Mouse (Mus musculus) lung, adult 18-20 months (tissue): Measurements from ENCODE around the gene Mmp19.

Source experiments
- DNase-seq, 2 experiments: peaks; one replicate each; pipeline ENCODE4 v3.0.0; 2022; ENCODE audit warnings: mixed read lengths in 2 of 2

Gene Mmp19

DNA sequence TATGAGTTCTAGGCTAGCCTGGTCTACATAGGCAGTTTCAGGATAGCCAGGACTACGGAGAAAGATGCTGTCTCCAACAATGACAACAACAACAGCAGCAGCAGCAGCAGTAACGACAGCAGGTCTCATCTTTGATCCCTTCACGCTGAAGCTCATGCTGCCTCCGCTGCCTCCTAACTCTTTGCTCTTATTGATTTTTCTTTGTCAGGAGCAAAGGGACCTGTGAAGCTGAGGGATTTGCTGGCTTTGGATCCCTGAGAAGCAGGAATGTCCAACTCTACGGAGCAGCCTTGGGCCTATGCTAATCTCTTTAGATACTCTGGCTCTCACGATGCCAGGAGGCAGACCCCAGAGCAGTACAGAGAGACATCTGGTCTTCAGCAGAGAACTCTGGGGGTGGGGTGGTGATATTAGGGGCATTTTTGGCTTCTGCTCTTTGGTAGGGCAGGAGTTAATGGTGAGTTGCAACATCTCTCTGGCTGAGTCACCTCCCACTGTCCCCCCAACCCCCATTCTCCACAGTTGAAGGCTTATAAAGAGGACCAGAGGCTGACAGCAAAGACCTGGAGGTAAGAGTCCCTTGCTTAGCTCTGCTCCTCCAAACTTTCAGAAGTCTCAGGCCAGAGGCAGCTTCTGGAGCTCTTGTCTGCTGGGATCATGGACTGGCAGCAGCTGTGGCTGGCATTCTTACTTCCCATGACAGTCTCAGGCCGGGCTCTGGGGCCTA, at the start of gene Mmp19:
Gene Mmp19, plus strand, starts transcription at position 513 of the 727 bp plus-strand sequence.
- peak; percentile 30 to 31 for DNase-seq

DNA sequence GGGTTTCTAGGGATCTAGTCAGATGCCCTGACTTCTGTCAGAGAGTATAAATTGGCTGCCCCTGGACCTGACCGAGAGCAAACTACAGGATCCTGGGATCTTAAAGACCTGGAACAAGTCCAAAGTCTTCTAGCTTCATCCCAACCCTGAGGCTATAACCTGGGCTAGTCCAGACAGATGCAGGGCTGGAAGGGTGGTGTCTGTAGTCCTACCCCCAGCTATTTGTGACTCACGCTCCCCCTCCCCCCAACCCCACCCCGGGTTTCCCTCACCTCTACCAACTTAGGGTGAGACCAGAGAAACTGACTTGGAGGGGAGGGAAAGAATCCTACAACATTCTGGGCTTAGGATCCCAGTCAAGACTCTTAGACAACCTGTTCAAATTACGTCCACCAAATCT, 48.1 kb upstream of the Mmp19 start:
- DNase-seq = no peak

DNA sequence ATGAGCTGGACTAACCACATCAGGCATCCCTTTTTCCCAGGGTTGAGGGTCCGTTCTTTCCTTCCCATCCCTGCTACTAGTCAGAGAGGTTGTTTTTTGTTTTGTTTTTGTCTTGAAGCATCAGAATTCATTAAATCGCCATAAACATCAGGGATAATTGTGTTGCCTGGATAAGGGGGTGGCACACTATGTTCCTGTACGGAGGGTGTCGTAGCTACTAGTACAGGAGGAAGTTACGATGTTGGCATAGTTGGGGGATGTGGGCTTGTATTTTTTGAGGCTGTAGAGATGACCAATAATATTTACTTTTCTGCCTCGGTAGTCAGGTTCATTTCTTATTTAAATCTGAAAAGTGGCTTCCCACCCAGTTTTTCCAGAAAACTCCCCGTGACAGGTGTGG, 47.5 kb upstream of the Mmp19 start:
- peak in 1 of 2 experiments; percentile 35 for DNase-seq

DNA sequence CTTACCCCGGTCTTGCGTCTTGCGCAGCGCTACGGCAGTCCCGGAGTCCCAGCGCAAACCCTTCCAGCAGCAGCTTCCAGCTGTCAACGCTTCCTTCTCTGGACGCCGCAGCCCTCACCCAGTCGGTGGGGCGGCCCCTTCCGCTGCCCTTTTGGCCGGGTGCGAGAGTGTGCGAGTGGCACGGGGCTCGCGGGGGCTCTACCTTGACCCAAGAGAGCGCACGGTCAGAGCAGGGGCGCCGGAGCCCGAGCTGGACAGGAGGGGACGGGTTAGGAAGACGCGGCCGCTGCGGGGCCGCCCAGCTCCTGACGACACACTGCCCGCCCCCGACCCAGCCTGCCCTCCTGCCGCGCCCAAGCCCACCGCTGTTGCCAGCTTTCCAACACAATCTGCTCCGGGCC, 46.9 kb upstream of the Mmp19 start:
- peak; percentile 70 to 71 for DNase-seq

DNA sequence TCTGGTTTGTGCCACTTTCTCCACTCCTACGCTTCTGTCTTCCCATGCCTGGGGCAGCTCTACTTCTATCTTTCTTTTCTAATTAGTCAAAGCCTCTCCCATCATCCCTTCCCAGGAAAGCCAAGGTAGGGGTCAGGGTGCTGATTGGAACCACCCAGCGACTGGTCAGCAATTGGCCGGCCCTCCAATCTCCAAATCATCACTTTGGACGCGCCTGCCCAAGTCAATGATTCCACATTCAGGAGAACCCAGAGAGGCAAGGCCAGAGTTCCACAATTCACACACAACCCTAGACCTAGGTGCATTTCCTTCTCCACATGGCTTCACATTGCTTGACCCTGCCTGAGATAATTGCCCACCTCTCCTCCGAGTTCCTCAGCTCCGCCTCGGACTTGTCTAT, 46.5 kb upstream of the Mmp19 start:
- no peak for DNase-seq

DNA sequence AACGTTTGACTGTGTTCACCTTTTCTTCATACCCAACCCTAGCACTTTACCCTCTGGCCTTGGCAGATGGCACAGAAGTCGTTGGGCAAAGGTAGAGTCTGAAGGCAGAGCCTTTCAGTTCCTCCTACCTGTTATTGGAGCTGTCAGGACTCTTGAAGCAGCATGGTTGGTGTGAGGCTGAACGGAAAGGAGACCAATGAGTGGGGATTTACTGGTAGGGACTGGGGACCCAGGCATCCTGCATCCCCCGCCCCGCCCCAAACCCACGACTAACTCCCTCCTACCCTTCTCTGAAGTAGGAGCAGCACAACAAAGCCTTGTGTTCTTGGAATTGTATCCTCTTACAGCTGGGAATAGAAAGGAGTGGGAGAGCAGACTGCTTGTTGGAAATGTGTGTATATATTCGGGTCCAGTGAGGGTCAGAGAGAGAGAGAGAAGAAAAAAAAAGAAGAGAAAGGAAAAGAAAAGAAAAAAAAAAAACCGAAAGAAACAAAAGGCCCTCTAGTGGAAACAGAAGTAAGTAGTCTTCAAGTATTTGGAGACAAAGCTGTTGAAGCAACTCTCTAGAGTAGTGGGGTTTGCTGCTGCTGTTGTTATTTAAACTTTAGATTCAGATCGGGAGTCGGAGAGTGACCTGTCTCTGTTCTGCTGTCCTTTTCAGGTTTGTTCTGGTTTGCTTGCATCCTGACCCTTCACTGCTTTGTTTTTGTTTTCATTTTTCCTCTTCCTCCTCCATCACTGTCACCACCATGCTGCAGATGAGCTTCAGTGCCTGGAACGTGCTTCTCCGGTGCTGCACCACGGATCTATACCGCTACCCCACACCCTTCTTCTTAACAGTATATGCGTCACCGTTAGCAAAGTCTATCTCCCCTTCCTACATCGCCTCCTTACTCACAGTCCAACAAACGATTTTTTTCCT, 45.8 kb upstream of the Mmp19 start, which contains the start of gene Dgka:
Gene Dgka, minus strand, starts transcription at position 176 of the 922 bp plus-strand sequence.
- DNase-seq = peak; percentile 17 to 18

DNA sequence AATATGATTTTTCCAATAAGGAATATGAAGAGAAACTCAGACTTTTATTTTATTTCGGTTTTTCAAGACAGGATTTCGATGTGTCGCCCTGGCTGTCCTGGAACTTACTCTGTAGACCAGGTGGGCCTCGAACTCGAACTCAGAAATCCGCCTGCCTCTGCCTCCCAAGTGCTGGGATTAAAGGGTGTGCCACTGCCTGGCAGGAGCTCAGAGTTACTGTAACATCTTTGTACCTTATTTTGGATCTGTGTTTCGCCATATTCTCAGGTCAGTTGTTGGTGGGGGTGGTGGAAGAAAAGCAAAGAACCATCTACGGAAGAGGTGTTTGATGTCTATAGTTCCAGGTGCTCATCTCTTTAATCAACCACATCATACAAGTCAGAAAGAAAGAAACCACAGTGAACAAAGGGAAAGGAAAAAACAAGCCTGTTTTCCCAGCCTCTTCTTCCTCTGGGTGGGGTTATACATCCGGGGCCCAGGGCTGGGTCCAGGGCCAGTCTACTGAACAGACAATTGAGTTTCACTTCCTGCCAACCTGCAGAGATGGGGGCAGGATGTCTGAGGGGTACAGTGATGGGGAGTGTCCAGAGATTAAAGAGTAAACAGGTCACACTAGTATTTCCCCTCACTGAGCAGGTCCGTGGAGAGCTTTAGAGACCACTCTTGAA, 44.6 kb upstream of the Mmp19 start:
- DNase-seq = peak; percentile 35 to 37

DNA sequence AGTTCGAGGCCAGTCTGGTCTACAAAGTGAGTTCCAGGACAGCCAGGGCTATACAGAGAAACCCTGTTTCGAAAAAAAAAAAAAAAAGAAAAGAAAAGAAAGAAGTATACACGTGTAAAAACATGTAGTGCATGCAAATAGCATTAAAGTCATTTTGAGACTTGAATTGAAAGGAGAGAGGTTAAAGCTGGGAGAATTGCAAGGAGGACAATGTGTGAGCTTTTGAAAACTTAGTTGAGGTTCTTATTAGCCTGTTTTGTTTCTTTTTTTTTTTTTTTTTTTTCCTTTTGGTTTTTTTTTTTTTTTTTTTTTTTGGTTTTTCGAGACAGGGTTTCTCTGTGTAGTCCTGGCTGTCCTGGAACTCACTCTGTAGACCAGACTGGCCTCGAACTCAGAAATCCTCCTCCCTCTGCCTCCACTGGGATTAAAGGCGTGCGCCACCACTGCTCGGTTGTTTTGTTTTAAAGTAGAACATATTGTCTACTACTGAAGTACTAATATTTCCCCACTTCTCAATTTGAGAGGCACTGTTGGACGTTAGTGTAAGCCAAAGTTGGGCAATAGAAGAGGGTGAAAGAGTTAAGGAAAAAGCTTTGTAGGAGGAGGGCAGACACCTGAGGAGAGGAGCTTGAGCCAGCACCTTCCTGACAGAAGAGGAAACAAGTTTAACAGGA, 43.6 kb upstream of the Mmp19 start:
- no peak for DNase-seq

DNA sequence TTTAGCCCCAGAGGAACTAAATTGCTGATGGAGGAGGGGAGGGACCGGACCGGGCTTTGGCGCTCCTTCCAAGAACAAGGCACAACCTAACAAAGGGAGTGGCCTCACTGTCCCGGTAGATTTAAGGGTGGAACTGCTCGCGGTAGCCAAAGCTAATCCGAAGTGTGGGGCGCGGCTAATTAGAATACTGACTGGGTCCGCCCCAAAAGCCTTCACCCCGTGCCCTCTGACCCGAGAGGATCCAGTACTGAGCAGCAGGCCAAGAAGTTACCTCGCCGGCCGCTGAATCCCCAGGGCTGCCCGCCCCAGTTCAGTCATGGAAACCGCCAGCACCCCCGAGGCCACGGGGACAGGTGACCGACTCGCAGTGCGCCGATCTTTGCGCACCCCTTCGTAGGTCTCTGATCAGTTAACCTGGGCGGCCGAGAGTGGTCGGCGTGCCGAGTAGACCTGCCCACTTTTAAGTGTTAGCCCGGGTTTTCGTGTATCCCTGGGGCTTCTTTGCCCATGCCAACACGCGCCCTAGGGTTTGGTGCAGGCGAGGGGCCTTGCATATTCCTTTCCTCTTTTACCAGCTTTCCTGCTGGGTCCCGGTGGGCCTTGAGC, 43.0 kb upstream of the Mmp19 start, which contains the start of gene Pym1:
Gene Pym1, plus strand, starts transcription at position 244 of the 606 bp plus-strand sequence.
- DNase-seq = peak; percentile 93 to 95

DNA sequence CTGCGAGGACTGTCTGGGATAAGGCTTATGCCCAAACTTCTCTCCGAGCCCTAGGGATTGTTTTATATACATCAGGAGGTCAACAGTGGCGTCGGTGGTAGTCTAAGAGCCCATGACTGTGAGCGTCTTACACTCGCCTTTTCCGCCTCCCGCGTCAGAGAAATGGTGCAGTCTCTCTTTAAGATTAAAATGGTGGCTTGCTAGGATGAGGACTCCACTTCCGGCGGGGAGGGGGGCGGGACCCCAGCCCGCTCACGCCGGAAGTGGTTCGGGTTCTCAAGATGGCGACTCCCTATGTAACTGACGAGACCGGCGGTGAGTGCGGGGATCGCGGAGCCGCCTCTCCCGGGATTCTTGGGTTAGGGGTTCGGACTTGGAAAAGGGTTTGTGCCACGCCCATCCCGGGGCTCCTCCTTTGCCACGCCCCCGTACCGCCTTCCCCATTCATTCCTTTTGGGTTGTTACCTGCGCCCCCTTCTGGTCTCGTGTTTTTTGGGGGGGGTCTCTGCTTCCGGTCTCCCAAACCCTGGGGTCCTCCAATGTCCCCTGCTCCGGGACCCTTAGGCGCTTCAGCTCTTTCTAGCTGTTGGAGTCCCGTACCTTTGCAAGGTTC, 42.4 kb upstream of the Mmp19 start:
- DNase-seq = peak; percentile 76

DNA sequence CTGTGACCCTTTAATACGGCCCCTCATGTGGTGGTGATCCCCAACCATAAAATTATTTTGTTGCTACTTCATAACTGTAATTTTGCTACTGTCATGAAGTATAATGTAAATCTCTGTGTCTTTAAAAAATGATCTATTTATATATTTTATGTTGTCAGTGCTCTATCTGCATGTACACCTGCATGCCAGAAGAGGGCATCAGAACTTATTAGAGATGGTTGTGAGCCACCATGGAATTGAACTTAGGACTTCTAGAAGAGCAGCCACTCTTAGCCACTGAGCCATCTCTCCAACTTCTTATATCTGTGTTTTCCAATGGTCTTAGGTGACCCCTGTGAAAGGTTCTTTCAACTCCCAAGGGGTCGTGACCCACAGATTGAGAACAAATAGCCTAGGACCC, 17.8 kb upstream of the Mmp19 start:
- DNase-seq = no peak

DNA sequence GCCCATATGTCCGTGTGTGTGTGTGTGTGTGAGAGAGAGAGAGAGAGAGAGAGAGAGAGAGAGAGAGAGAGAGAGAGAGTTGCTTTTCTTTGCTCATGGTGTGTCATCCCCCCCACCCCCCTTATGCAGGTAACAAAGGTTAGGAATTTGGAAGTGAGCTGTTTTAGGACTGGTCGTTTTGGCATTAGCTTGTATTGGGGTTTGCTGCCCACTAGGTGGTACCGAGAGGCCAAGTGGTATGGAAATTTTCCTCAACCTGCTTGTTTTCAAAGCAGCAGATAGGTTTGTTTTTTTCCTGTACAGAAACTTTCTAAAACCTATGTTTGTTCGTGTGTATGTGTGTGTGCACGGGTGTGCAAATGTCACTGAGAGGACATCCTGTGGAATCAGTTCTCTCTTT, 17.0 kb upstream of the Mmp19 start:
- DNase-seq = no peak

DNA sequence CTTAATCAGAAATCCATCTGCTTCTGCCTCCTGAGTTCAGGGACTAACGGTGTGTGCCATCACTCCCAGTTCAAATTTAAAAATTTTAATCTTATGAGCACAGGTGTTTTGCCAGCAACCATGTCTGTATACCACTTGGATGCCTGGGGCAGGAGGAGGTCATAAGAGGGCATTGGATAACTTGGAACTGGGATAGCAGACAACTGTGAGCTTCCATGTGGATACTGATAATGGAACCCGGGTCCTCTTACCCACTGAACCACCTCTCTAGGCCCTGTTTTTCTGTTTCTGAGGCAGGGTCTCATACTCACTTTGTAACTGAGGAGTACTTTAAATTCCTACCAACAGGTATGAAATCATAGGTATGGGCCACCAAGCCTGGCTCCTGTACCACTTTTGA, 12.3 kb upstream of the Mmp19 start:
- no peak for DNase-seq

DNA sequence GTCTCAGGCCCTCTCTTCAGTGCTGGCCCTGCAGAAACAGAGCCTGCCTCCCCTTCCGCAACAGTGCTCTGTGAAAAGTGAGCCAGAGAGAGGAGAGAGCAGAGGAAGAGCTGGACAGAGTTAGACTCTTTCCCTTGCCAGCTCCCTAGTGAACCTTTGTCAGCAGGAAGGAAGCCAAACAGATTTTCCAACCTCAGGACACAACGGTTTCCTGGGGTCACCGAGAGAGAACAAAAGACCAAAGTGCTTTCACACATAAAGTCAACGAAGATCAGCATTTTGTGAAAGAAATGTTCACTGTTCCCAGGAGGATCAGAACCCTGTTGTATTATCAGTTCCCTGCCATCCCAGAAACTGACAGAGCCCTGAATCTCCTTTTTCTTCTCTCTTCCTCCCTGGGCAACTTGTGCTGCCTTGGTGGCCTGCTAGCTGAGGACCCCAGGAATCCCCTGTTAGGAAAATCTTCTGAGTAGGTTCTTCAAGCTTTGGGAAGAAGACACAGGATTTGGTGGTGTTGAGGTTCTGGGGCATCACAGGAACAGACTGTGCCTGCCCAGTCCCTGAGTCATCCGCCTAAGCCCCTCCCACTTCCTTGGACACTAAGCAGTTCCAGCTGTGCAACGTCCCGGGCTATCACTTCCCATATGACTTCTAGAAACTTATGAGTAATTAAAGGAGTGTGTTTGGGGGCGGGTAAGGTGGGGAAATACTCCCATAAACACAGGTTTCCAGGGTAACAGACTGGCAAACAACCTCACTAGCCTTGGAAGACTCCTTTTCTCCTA, 11.5 kb upstream of the Mmp19 start:
- peak; percentile 88 to 93 for DNase-seq

DNA sequence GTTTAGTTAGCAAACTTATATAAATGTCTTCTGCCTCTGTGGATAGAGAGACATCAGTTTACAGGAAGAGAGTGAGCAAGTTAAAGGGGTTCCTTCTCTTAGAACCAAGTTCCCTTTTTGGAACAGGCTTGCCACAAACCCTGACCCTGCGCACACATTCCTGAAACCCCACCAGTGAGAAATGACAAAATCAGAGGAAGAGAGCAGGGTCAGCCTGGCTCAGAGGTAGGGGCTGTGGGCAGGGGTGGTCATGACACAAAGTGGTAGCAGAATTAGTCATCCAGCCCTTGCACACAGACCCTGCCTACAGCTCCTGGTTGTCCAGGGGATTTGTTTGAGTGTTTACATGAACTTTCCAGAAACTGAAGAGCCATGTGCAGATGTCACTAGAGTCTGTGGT, 10.5 kb upstream of the Mmp19 start:
- peak; percentile 24 to 25 for DNase-seq

DNA sequence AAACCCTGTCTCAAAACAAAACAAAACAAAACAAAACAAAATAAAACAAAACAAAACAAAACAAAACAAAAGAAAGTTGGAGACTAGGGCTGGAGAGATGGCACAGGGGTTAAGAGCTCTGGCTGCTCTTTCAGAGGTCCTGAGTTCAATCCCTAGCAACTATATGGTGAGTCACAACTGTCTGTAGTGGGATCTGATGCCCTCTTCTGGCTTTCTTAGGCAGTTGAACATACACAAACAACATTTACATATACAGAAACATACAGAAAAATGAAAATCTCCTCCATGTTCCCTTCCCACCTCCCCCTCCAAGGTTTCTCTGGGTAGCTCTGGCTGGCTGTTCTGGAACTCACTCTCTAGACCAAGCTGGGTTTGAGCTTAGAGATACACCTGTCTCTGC, 1.3 kb downstream of the Mmp19 start:
- no peak for DNase-seq

DNA sequence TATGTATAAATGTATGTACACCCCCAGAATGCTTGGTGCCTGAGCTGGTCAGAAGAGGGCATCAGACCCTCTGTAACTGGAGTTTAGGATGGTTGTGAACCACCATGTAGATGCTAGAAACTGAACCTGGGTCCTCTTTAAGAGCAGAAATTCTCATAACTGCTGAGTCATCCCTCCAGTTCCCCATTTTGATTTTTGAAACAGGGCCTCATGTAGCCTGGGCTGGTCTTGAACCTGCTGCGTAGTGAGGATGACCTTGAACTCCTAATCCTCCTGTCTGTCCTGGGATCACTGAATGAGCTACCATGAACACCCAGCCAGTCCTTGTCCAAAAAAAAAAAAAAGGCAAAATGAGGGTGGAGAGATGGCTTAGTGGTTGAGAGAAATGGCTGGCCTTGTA, 2.5 kb downstream of the Mmp19 start:
- no peak for DNase-seq

DNA sequence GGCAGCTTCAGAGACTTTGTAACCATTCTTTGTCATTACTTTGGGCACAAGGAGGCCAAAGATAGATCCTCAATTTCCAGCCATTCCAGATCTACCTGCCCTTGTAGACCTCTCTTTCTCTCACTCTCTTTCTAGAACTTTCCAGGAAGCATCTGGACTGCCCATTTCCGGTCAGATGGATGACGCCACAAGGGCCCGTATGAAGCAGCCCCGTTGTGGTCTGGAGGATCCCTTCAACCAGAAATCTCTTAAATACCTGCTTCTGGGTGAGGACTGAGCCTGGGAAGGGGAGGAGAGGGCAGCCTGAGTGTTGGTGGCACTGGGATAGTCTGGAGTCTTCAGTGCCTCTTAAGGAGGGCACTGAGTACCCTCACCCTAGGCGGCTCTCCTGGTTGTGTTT, 3.7 kb downstream of the Mmp19 start:
- no peak for DNase-seq

DNA sequence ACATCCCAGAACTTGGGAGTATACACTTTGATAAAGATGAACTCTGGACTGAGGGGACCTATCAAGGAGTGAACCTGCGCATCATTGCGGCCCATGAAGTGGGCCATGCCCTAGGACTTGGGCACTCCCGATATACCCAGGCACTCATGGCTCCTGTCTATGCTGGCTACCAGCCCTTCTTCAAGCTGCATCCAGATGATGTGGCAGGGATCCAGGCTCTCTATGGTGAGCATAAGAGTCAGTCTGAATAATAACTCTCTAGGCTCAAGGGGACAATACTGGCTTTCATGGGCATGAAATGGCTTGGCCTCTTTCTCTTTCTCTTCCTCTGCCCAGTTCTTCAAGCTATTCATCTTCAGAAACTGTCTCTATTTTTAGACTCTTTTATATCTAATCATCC, 4.9 kb downstream of the Mmp19 start:
- no peak for DNase-seq

DNA sequence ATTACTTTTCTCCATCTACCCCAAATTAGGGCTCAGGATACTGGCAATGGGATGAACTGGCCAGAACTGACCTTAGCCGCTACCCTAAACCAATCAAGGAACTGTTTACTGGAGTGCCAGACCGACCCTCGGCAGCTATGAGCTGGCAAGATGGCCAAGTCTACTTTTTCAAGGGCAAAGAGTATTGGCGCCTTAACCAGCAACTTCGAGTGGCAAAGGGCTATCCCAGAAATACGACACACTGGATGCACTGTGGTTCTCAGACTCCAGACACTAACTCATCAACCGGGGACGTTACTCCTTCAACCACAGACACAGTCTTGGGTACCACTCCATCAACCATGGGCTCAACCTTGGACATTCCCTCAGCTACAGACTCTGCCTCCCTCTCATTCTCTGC, 8.0 kb downstream of the Mmp19 start:
- no peak for DNase-seq

DNA sequence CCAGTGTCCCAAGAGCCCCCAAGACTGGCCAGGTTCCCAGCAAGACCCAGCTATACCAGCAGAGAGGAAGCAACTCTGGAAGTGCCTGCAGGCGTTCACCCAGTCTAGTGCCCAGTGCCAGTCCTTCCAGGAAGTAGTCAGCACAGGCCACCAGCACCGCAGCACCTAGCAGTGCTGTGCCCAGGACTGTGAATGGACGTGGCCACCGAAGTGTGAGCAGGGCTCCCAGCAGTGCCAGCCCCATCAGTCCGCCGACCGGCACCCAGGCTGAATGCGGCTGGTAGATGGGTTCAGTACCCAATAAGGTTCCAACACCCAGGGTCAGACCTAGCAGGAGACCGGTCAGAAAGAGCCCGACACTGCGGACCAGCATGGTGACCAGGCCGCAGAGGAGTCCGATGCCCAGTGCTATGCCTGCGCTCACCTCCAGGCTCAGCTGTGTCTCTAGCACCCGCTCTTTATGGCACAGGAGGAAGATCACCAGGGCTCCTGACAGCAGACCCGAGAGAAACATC, 11.3 kb downstream of the Mmp19 start:
- DNase-seq = no peak
